Mouse (Mus musculus) heart, embryonic 14.5 days (tissue): ENCODE results near the gene Stxbp3. TPM values are rescaled to one million over a fixed set of nuclear protein-coding genes. Genes with fewer than 3 reads are reported as not detected.
A peak's percentile ranks its signal among the peaks of the same experiment; 100 is the strongest.
"Not testable (repeated sequence)": the region's sequence is repeated elsewhere in the genome, so short reads cannot be mapped to it uniquely, and the experiment has no call there.

Experiments
- ATAC-seq: fragments of 200-750 bp; cut with Nextera tagmentation; 2 replicates; pipeline ENCODE4 v1.8.0; 2017; ENCODE audit warnings: low read depth, moderate TSS enrichment; ENCODE audit not compliant: insufficient number of reproducible peaks, insufficient read depth, low FRiP score
- H3K27ac ChIP-seq, 2 experiments: fragments of 200-500 bp in 1 of 2; fragments of 300-500 bp in 1 of 2; sonication (generic) in 1 of 2; replicated peaks in 1 of 2; 2 replicates each; pipeline ENCODE4 v1.5.1; 2012 to 2014; ENCODE audit warnings: low read depth in 2 of 2, low read length in 2 of 2, control low read depth in 1 of 2, mild to moderate bottlenecking in 1 of 2, mixed read lengths in 1 of 2; ENCODE audit not compliant: control insufficient read depth in 1 of 2, insufficient read depth in 1 of 2
- H3K27me3 ChIP-seq: fragments of 300-500 bp; sonication (generic); 2 replicates; pipeline ENCODE4 v1.6.1; 2014; ENCODE audit warnings: mild to moderate bottlenecking, low read length, control low read depth; ENCODE audit not compliant: control insufficient read depth, insufficient read depth
- H3K36me3 ChIP-seq: fragments of 300-500 bp; sonication (generic); 2 replicates; pipeline ENCODE4 v1.6.1; 2014; ENCODE audit warnings: mild to moderate bottlenecking, control low read depth, low read length, mixed read lengths; ENCODE audit not compliant: control insufficient read depth, insufficient read depth
- H3K4me1 ChIP-seq, 2 experiments: fragments of 200-500 bp in 1 of 2; fragments of 300-500 bp in 1 of 2; sonication (generic) in 1 of 2; 2 replicates each; pipeline ENCODE4 v1.6.1; 2012 to 2014; ENCODE audit warnings: low read length in 2 of 2, control low read depth in 1 of 2, mixed read lengths in 1 of 2; ENCODE audit not compliant: control insufficient read depth in 2 of 2, insufficient read depth in 2 of 2
- H3K4me2 ChIP-seq: fragments of 300-500 bp; sonication (generic); 2 replicates; pipeline ENCODE4 v1.6.1; 2014; ENCODE audit warnings: mild to moderate bottlenecking, low read length
- H3K4me3 ChIP-seq, 2 experiments: fragments of 200-500 bp in 1 of 2; fragments of 300-500 bp in 1 of 2; sonication (generic) in 1 of 2; 2 replicates each; pipeline ENCODE4 v1.5.1; 2012 to 2014; ENCODE audit warnings: low read length in 2 of 2, mild to moderate bottlenecking in 2 of 2, control low read depth in 1 of 2, low read depth in 1 of 2, moderate library complexity in 1 of 2; ENCODE audit not compliant: control insufficient read depth in 1 of 2, insufficient read depth in 1 of 2
- H3K9ac ChIP-seq: fragments of 300-500 bp; sonication (generic); 2 replicates; pipeline ENCODE4 v1.6.1; 2014; ENCODE audit warnings: mild to moderate bottlenecking, low read length
- H3K9me3 ChIP-seq: fragments of 300-500 bp; sonication (generic); 2 replicates; pipeline ENCODE4 v1.6.1; 2016; ENCODE audit warnings: low read length, control low read depth; ENCODE audit not compliant: control insufficient read depth
- WGBS: fragments of 180-500 bp; shearing (Covaris S2); extraction: QIAGEN DNeasy Blood & Tissue Kit; methylation state at CpG from one replicate; pipeline ENCODE4 v1.1.7; 2014; 5-methylcytosine and 5-hydroxymethylcytosine counted together
- polyA plus RNA-seq: library from polyadenylated mRNA; unstranded; fragments of >200 nt; fragmentation: Nextera tagmentation; extraction: Ambion mirVana; gene quantifications from 2 replicates; pipeline ENCODE4 v1.2.1, GENCODE M21; 2014

Stxbp3 gene
- polyA plus RNA-seq, 1 experiment from 2014 or later = 28.4 TPM

DNA sequence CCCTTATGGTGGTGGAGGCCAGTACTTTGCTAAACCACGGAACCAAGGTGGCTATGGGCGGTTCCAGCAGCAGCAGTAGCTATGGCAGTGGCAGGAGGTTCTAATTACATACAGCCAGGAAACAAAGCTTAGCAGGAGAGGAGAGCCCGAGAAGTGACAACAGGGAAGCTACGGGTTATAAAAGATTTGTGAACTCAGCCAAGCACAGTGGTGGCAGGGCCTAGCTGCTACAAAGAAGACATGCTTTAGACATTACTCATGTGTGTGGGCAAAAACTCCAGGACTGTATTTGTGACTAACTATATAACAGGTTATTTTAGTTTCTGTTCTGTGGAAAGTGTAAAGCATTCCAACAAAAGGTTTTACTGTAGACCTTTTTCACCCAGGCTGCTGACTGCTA lies 41.5 kb upstream of the Stxbp3 start:
- ATAC-seq, H3K4me3 ChIP-seq, H3K4me2 ChIP-seq, H3K36me3 ChIP-seq, H3K9me3 ChIP-seq, H3K9ac ChIP-seq, H3K27me3 ChIP-seq: not testable (repeated sequence)
- 48% methylated on average over 4 of the region's 4 CpGs for WGBS
- Histone ChIP-seq H3K27ac (peak overlapping the region; percentile 32 to 78; a peak in 2 of 4 replicates), H3K4me1 (peaks cover 32 to 50% of the 10 kb centered on the region in 2 experiments)

DNA sequence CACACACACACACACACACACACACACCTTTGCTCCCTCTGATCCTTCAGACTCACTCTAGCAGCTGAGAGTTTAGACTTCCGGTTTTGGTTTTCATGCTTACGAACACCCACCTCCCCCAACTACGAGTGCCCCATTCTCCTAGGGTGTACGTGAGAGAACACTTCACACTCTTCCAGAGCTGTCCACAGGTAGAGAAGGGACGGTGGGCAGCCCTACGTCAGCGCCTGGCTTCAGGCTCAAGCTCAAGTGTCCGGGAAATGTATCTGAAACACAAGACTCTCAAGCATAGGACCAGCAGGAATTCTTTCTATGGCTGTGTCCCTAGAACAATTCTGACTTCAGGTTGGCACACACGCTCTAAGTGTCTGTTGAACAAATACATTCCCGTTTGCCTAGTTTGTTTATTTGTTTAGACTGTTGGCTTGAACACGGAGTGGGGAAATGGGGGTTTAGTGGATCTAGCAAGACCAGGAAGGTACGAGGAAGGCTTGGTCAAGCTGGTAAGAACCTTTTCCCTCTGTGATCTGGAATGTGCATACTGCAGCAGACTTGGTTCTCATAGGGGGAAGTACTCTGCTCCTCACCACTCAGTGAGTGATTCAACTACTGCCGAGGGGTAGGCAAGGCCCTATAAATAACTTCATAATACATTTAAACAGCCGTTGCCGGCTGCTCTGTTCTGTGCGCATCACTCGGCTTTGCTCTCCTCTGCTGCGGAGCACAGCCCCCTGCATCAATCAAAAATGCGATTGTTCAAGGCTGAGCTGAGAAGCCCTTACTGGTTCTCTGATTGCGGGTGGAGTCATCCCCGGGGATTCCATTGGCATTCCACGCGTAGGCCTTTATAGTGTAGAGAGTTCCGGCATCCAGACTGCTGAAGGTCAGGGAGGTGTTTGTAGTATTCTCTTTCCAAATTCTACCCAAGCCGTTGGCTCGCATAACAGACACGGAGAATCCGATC lies 40.5 kb upstream of the Stxbp3 start:
- Histone ChIP-seq H3K4me3 (no peak overlapping the region), H3K9ac (no peak overlapping the region), H3K4me2 (peak overlapping the region; percentile 54), H3K9me3 (no peaks in the 10 kb centered on the region), H3K4me1 (peaks cover 26 to 40% of the 10 kb centered on the region in 2 experiments), H3K27me3 (no peaks in the 10 kb centered on the region), H3K27ac (peak overlapping the region; percentile 78 to 83), H3K36me3 (no peaks in the 10 kb centered on the region)
- ATAC-seq = peak; percentile 44; the same call in 1 of the 2 replicates
- 36% methylated on average over 28 of the region's 28 CpGs for WGBS

DNA sequence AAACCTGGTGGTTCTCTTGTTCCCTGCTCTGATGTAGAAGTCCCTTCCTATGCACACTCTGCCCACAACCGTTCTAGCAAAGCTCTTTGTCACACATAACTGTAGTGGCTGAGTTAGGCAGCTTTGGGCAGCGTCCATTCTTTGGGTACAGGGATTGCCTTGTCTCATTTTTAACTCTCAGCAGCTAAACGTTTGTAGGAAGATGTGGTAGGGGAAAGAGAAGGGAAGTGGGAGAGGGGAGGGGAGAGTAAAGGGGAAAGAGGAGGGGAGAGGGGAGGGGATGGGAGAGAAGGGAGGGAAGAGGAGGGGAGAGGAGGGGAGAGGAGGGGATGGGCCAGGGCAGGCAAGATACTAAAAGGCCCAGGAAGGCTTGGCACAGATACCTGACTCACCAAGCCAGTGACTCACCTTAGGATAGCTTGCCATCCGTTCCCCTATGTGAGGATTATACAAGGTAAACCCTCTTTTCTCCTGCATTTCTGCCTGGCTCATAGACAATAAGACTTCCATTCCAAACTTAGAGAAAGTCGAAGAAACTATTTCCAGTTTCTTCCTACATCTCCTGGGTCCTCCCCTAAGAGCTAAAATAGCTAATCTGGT lies 39.6 kb upstream of the Stxbp3 start:
- Histone ChIP-seq H3K27ac (no peak overlapping the region), H3K27me3 (no peaks in the 10 kb centered on the region), H3K9ac (no peak overlapping the region), H3K4me1 (peaks cover 24 to 32% of the 10 kb centered on the region in 2 experiments), H3K4me3 (no peak overlapping the region), H3K9me3 (no peaks in the 10 kb centered on the region), H3K4me2 (no peak overlapping the region), H3K36me3 (no peaks in the 10 kb centered on the region)
- ATAC-seq = no peak
- WGBS = 48% methylated on average over 5 of the region's 5 CpGs

DNA sequence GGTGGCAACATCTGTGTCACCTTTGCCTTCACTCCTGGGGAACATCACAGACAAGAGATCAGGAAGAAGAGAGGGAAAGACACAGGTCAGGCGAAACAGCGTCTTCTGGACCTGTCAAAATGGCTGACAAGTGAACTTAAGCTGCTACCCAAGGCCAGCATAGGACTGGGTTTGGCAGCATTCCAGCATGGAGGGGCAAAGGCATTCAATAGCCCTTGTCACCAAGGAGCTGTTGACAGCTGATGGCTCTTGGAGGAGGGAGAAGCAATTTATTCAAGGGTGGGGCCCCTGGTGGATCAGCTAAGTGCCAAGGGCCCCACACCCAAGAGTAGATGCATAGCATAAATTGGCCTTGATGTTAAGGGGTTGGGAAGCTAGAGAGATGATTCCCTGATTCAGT lies 38.8 kb upstream of the Stxbp3 start:
- ATAC-seq = no peak
- Histone ChIP-seq H3K4me1 (peaks cover 22 to 32% of the 10 kb centered on the region in 2 experiments), H3K27me3 (no peaks in the 10 kb centered on the region), H3K36me3 (no peaks in the 10 kb centered on the region), H3K4me2 (no peak overlapping the region), H3K27ac (no peak overlapping the region), H3K9ac (no peak overlapping the region), H3K4me3 (no peak overlapping the region), H3K9me3 (no peaks in the 10 kb centered on the region)
- 23% methylated on average over 2 of the region's 2 CpGs for WGBS

DNA sequence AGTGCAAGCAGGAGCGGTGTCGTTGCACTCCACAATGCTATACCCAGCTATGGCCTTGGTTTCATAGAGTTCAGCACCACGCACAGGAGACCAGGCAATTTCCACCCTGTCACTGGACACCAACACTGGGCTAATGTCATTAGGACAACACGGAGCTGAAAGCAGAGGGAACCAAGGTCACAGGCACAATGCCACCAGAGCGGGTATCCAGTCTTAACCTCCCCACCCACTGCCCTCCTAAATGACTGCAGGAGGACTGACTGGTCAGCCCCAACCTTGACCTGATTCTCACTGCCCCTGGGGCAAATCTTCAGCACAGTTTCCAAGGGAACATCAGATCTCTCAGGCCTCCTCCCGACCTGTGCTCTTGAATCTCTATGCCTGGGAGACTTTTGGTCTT lies 30.3 kb upstream of the Stxbp3 start:
- WGBS = 82% methylated on average over 6 of the region's 6 CpGs
- Histone ChIP-seq H3K9me3 (no peaks in the 10 kb centered on the region), H3K4me3 (no peak overlapping the region), H3K4me2 (no peak overlapping the region), H3K9ac (no peak overlapping the region), H3K27me3 (no peaks in the 10 kb centered on the region), H3K27ac (no peak overlapping the region), H3K4me1 (no peaks in the 10 kb centered on the region), H3K36me3 (no peaks in the 10 kb centered on the region)
- ATAC-seq = no peak

DNA sequence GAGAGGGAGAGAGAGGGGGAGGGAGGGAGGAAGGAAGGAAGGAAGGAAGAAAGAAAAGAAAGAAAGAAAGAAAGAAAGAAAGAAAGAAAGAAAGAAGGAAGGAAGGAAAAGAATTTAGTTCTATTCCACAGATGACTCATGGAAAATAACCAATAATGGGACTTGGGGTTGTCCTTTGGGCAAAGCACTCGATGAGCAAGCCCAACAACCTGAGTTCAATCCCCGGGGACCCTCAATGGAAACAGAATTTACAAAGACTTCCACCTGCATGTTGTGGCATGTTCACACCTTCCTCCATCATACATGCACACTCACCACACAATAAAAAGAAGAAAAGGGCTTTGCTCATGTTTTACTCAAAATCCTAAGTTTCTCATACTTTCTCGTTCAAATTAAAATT lies 27.1 kb upstream of the Stxbp3 start:
- no peaks in the 10 kb centered on the region for H3K36me3 ChIP-seq
- WGBS = 77% methylated on average over 3 of the region's 3 CpGs
- H3K27ac ChIP-seq = no peak overlapping the region
- no peaks in the 10 kb centered on the region for H3K9me3 ChIP-seq
- H3K27me3 ChIP-seq = no peaks in the 10 kb centered on the region
- ATAC-seq = no peak
- no peaks in the 10 kb centered on the region for H3K4me1 ChIP-seq
- no peak overlapping the region for H3K9ac ChIP-seq
- H3K4me3 ChIP-seq = no peak overlapping the region
- H3K4me2 ChIP-seq = no peak overlapping the region

DNA sequence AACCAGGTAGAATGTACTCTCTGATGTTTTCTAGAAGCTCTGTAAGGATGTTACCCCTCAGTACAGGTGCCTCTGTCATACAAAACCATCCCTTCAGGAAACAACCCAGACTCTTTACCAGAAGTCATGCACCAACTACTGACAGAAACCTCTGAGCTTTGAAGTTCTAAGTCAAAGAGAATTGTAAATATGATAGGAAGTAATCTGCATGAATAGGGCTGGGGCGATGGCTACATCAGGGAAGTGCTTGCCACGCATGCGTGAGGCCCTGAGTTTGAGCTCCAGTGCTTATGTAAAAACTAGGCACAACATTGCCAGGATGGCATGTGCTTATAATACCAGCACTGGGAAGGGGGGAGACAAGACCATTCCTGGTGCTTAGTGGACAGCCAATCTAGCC lies 25.4 kb upstream of the Stxbp3 start:
- no peak for ATAC-seq
- no peaks in the 10 kb centered on the region for H3K27me3 ChIP-seq
- H3K4me2 ChIP-seq = no peak overlapping the region
- WGBS = 93% methylated on average over 3 of the region's 3 CpGs
- no peaks in the 10 kb centered on the region for H3K36me3 ChIP-seq
- H3K4me3 ChIP-seq = no peak overlapping the region
- no peak overlapping the region for H3K9ac ChIP-seq
- no peaks in the 10 kb centered on the region for H3K4me1 ChIP-seq
- H3K9me3 ChIP-seq = no peaks in the 10 kb centered on the region
- H3K27ac ChIP-seq = no peak overlapping the region
